Mouse (Mus musculus) MEL (cell line): ENCODE measurements at regions not wholly inside any gene's neighbourhood (a gene's known extent, or its start where the extent isn't known, plus 50 kb on each side); places are given as distances from the start of the nearest gene placed in this dataset.

Experiments used
- POLR2A ChIP-seq, 2 experiments: IDR thresholded peaks; 2 replicates each; pipeline ENCODE4 v1.6.1; 2011 to 2012; ENCODE audit warnings: low read length in 2 of 2, mild to moderate bottlenecking in 2 of 2, control low read depth in 1 of 2, improper control_type of control experiment in 1 of 2, low read depth in 1 of 2, moderate library complexity in 1 of 2; ENCODE audit not compliant: control insufficient read depth in 1 of 2, insufficient read depth in 1 of 2, poor library complexity in 1 of 2
- RCOR1 ChIP-seq: IDR thresholded peaks from 2 replicates; pipeline ENCODE4 v1.6.1; 2012; ENCODE audit warnings: low read depth, mild to moderate bottlenecking, inconsistent platforms, low read length, improper control_type of control experiment
- ZNF384 ChIP-seq: IDR thresholded peaks from 2 replicates; pipeline ENCODE4 v1.6.1; 2012; ENCODE audit warnings: low read depth, mild to moderate bottlenecking, inconsistent platforms, low read length, improper control_type of control experiment

GRCm38 (mm10) chr3:156235955-156236354 lies 325.6 kb upstream of the Negr1 start:
- no peak for TF ChIP-seq POLR2A (IDR thresholded peaks at IDR 0.05; ENCODE audit: control insufficient read depth in 1 of 2, insufficient read depth in 1 of 2, low read depth in 1 of 2, low read length in 2 of 2, poor library complexity in 1 of 2)
- TF ChIP-seq RCOR1, result no peak
- no peak for TF ChIP-seq ZNF384
